Mouse (Mus musculus) brain, embryonic 14.5 days (tissue): ENCODE measurements around the gene Klhl3.

Experiments used
- CTCF ChIP-seq: fragments of 200-500 bp; IDR thresholded peaks from 2 replicates; pipeline ENCODE4 v1.5.1; 2012; ENCODE audit warnings: inconsistent platforms, mild to moderate bottlenecking, moderate library complexity, borderline replicate concordance; ENCODE audit not compliant: insufficient read depth, insufficient read length; ENCODE audit errors: extremely low read depth
- POLR2A ChIP-seq: fragments of 200-500 bp; IDR thresholded peaks from 2 replicates; pipeline ENCODE4 v1.6.1; 2012; ENCODE audit warnings: mild to moderate bottlenecking, inconsistent platforms, borderline replicate concordance; ENCODE audit not compliant: poor library complexity, insufficient read depth, insufficient read length, severe bottlenecking; ENCODE audit errors: extremely low read depth

DNA sequence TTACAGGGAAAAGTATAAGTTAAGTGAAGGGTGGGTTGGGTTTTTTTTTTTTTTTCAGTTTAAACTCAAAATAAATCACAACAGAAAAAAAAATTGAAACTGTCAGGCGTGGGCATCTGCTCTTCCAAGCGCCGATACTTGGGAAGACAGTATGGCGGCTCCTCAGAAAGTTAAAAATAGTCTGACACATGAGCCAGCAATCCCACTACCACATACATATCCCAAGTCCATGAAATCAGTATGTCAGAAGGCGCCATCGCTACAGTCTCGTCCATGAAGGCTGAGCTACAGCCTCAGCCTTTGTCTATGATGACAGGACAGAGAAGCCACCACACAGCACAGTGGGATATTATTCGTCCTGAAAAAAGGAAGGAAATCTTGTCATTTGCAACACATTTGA is 86.3 kb downstream of the Klhl3 start:
- no peak for TF ChIP-seq CTCF
- no peak for TF ChIP-seq POLR2A
